Mouse (Mus musculus) neutrophil, adult 65 days (primary cell): Measurements from ENCODE around the gene Ms4a8a. TPM values are rescaled to one million over a fixed set of nuclear protein-coding genes. Genes with fewer than 3 reads are reported as not detected.

Experiments used
- total RNA-seq: library from RNA; stranded (reverse); gene quantifications from 2 replicates; pipeline ENCODE4 v1.2.4, GENCODE M21; 2023

Gene Ms4a8a
- 20.2 and 28.3 TPM in 2 replicates for total RNA-seq

DNA sequence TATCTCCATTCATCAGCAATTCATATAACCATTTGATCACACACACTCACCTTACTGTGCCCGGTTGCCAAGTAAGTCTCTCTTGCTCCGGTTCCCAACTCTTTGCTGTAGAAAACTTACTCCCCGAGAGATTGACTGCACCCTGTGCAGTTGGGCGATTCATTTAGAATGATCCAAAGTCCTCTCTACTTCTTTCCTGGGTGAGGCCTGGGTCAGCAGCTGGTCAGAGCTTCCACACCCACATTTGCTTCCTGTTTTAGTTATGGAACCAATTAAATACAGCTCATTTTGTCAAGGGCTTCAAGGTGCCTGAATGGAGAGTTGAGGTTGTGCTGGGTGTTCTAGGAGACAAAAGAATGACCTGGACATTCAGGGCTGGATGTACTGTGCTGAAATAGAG lies at the start of gene Ms4a8a:
Ms4a8a (minus strand) TSS at position 169 of the 400 bp plus-strand sequence.

DNA sequence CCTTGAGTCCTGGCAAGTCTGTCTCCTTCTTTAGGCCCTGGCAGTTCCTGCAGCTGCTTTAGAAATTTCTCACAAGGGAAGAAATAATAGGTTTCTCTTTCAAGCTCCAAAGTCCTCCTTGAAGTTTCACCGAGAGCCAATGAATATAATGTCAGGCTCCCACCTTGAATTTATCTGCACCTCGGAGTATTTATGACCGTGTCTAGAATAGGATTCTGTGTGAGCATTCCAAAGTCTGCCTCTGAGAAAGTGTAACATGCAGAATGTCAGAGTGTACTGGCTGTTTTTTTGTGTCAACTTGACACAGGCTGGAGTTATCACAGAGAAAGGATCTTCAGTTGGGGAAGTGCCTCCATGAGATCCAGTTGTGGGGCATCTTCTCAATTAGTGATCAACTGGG lies 63.0 kb downstream of the Ms4a8a start, which contains the start of gene Ms4a18:
Ms4a18 (minus strand) TSS at position 141 of the 400 bp plus-strand sequence.

Other genes with a start within 250 kb of the Ms4a8a start
- 218 and 238 TPM in 2 replicates for gene Slc15a3, start 241.4 kb downstream of the Ms4a8a start, total RNA-seq
- 0.29 and 0.54 TPM in 2 replicates for gene Tmem132a, start 211.2 kb downstream of the Ms4a8a start, total RNA-seq
- gene Tmem109, start 199.1 kb downstream of the Ms4a8a start, total RNA-seq: 19.3 and 21.2 TPM in 2 replicates
- 51.2 and 52.9 TPM in 2 replicates for gene Prpf19, start 185.9 kb downstream of the Ms4a8a start, total RNA-seq
- gene Zp1, start 160.5 kb downstream of the Ms4a8a start, total RNA-seq: not detected in 2 replicates
- not detected in 2 replicates for gene Ptgdr2, start 143.9 kb downstream of the Ms4a8a start, total RNA-seq
- gene Ccdc86, start 131.8 kb downstream of the Ms4a8a start, total RNA-seq: 14.6 and 18.1 TPM in 2 replicates
- gene Ms4a10, start 106.4 kb downstream of the Ms4a8a start, total RNA-seq: not detected in 2 replicates
- not detected in 2 replicates for gene Ms4a15, start 87.9 kb downstream of the Ms4a8a start, total RNA-seq
- not detected in 2 replicates for gene Ms4a18, start 63.1 kb downstream of the Ms4a8a start, total RNA-seq
- not detected in 2 replicates for gene 1700017D01Rik, start 49.8 kb upstream of the Ms4a8a start, total RNA-seq
- gene 1700025F22Rik, start 84.2 kb upstream of the Ms4a8a start, total RNA-seq: not detected in 2 replicates
- not detected in 2 replicates for gene Ms4a13, start 115.6 kb upstream of the Ms4a8a start, total RNA-seq
- gene Ms4a12, start 151.3 kb upstream of the Ms4a8a start, total RNA-seq: not detected in 2 replicates
- gene Ms4a1, start 185.1 kb upstream of the Ms4a8a start, total RNA-seq: 0.86 and 0.95 TPM in 2 replicates
- gene Ms4a5, start 202.8 kb upstream of the Ms4a8a start, total RNA-seq: not detected in 2 replicates
- not detected in 2 replicates for gene Ms4a14, start 233.4 kb upstream of the Ms4a8a start, total RNA-seq